Mouse (Mus musculus) erythroblast, embryonic 14.5 days (primary cell): ENCODE results near the gene Fntb.

Experiments
- GATA1 ChIP-seq: IDR thresholded peaks from 2 replicates; pipeline ENCODE4 v1.6.1; 2012; ENCODE audit warnings: low read length, inconsistent platforms, mixed read lengths
- TAL1 ChIP-seq: IDR thresholded peaks from 3 replicates; pipeline ENCODE4 v1.6.1; 2012; ENCODE audit warnings: low read length, inconsistent platforms, mixed read lengths

DNA sequence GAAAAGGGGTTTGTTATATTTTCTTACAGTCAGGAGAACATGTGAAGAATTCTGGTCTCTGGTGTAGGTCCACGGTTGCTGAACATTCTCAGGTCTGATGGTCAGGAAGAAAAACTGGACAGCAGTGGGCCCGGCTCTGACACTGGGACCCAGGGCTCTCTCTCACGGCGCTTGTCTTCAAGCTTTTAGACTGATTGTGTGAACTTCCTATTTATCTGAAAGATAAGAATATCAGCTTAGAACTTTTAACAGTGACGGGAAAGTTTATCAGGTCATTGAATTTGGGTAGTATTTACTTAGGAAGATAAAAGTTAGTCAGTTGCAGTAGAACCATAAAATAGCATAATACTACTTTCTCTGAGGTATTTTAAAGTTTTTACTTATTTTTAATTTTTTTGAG lies 11.5 kb downstream of the Fntb start:
- no peak for TF ChIP-seq TAL1
- no peak for TF ChIP-seq GATA1
